ENCODE assay signal across 11 mouse cellular contexts in genomic region chr9:61316442-61316841, GRCm38 (mm10). TPM values are rescaled to one million over a fixed set of nuclear protein-coding genes. Genes with fewer than 3 reads are reported as not detected.
DNase-seq lines count a peak whose midpoint lies in the region; ATAC-seq and TF ChIP-seq lines count a peak whose summit lies in the region.
"Had no signal": no experiment of that assay in that cellular context is flagged by ENCODE, and none has a peak within 500 bp of the region (broad histone marks: within the 10 kb centered on the region; RNA-seq: fewer than 3 reads in every experiment).

No protein-coding gene starts in this region.

- WGBS in forebrain, embryonic 10.5 days, result 8% methylated on average over 4 of the region's 4 CpGs
- WGBS in forebrain, embryonic 16.5 days, result 16% methylated on average over 4 of the region's 4 CpGs
- WGBS in lung, embryonic 16.5 days, result 32% methylated on average over 4 of the region's 4 CpGs
- 76% methylated on average over 4 of the region's 4 CpGs for WGBS in lung, adult 2 months
- 11% methylated on average over 4 of the region's 4 CpGs for WGBS in forebrain, embryonic 15.5 days
- WGBS in midbrain, embryonic 13.5 days, result 7% methylated on average over 4 of the region's 4 CpGs

- H3K4me2 ChIP-seq in forebrain, embryonic 16.5 days (ENCODE audit: low read length), result no peak overlapping the region
- no peak overlapping the region for H3K4me2 ChIP-seq in lung, embryonic 16.5 days (ENCODE audit: low read depth, low read length)
- H3K4me2 ChIP-seq in forebrain, embryonic 15.5 days (replicated peaks), result no peak overlapping the region
- no peak overlapping the region for H3K4me2 ChIP-seq in midbrain, embryonic 13.5 days (replicated peaks)
- H3K4me2 ChIP-seq: liver, embryonic 12.5 days had no signal

- DNase-seq in forebrain, embryonic 10.5 days (ENCODE audit: extremely low spot score, low spot score), result no peak
- no peak for DNase-seq in lung, adult 2 months
- no peak for DNase-seq in thymus, postnatal 14 days
- DNase-seq: kidney, adult 9 months had no signal

- H3K9me3 ChIP-seq in forebrain, embryonic 10.5 days, result no peaks in the 10 kb centered on the region
- no peaks in the 10 kb centered on the region for H3K9me3 ChIP-seq in forebrain, embryonic 16.5 days (ENCODE audit: control insufficient read depth, low read length)
- H3K9me3 ChIP-seq in lung, embryonic 16.5 days (ENCODE audit: control insufficient read depth, low read length), result peaks cover 2% of the 10 kb centered on the region; the same call in 1 of the 2 replicates
- no peaks in the 10 kb centered on the region for H3K9me3 ChIP-seq in forebrain, embryonic 15.5 days
- no peaks in the 10 kb centered on the region for H3K9me3 ChIP-seq in midbrain, embryonic 13.5 days
- H3K9me3 ChIP-seq: heart, embryonic 10.5 days; liver, embryonic 12.5 days had no signal

- peaks cover 97% of the 10 kb centered on the region for H3K27me3 ChIP-seq in forebrain, embryonic 10.5 days (ENCODE audit: poor library complexity, severe bottlenecking)
- peaks cover 2% of the 10 kb centered on the region; the same call in 1 of the 2 replicates for H3K27me3 ChIP-seq in forebrain, embryonic 16.5 days (replicated peaks; ENCODE audit: control insufficient read depth, insufficient read depth, low read length)
- peaks cover 65% of the 10 kb centered on the region for H3K27me3 ChIP-seq in lung, embryonic 16.5 days (ENCODE audit: control insufficient read depth, insufficient read depth, low read depth, low read length)
- H3K27me3 ChIP-seq in forebrain, embryonic 15.5 days, result 0 out of 2 replicates have a peak, but pooled peaks cover 4% of the 10 kb centered on the region
- H3K27me3 ChIP-seq in midbrain, embryonic 13.5 days, result peaks cover 27% of the 10 kb centered on the region

- TF ChIP-seq CTCF in lung, adult 2 months (IDR thresholded peaks at IDR 0.05; ENCODE audit: insufficient read depth, low read length), result no peak

- no peak overlapping the region for H3K9ac ChIP-seq in forebrain, embryonic 16.5 days (replicated peaks; ENCODE audit: low read depth, low read length)
- peak overlapping the region; percentile 28; the same call in 1 of the 2 replicates for H3K9ac ChIP-seq in lung, embryonic 16.5 days (ENCODE audit: low read length)
- H3K9ac ChIP-seq in forebrain, embryonic 15.5 days (replicated peaks), result no peak overlapping the region
- no peak overlapping the region for H3K9ac ChIP-seq in midbrain, embryonic 13.5 days (replicated peaks)
- H3K9ac ChIP-seq: liver, embryonic 12.5 days had no signal

- TF ChIP-seq POLR2A in lung, adult 2 months (IDR thresholded peaks at IDR 0.05; ENCODE audit: borderline replicate concordance, extremely low read depth, low read depth, low read length), result no peak

- no peaks in the 10 kb centered on the region for H3K36me3 ChIP-seq in forebrain, embryonic 10.5 days (replicated peaks)
- H3K36me3 ChIP-seq in forebrain, embryonic 16.5 days (ENCODE audit: control insufficient read depth, insufficient read depth), result no peaks in the 10 kb centered on the region
- H3K36me3 ChIP-seq in lung, embryonic 16.5 days (ENCODE audit: control insufficient read depth, insufficient read depth, low read length), result no peaks in the 10 kb centered on the region
- no peaks in the 10 kb centered on the region for H3K36me3 ChIP-seq in forebrain, embryonic 15.5 days
- no peaks in the 10 kb centered on the region for H3K36me3 ChIP-seq in midbrain, embryonic 13.5 days
- H3K36me3 ChIP-seq: heart, embryonic 10.5 days; liver, embryonic 12.5 days had no signal

- H3K27ac ChIP-seq in forebrain, embryonic 10.5 days, result peak overlapping the region; percentile 59
- H3K27ac ChIP-seq in forebrain, embryonic 16.5 days (ENCODE audit: low read length), result no peak overlapping the region
- peak overlapping the region; percentile 37 for H3K27ac ChIP-seq in lung, embryonic 16.5 days (ENCODE audit: low read length)
- 0 out of 2 replicates have a peak overlapping the region, but pooled peaks have one; percentile 38 for H3K27ac ChIP-seq in forebrain, embryonic 15.5 days (replicated peaks)
- no peak overlapping the region for H3K27ac ChIP-seq in midbrain, embryonic 13.5 days
- H3K27ac ChIP-seq: liver, embryonic 12.5 days had no signal

- peaks cover 60% of the 10 kb centered on the region for H3K4me1 ChIP-seq in forebrain, embryonic 10.5 days
- H3K4me1 ChIP-seq in forebrain, embryonic 16.5 days (replicated peaks; ENCODE audit: control insufficient read depth, insufficient read depth, low read length), result peaks cover 21% of the 10 kb centered on the region
- peaks cover 19% of the 10 kb centered on the region for H3K4me1 ChIP-seq in lung, embryonic 16.5 days (replicated peaks; ENCODE audit: control insufficient read depth, insufficient read depth, low read length)
- peaks cover 7% of the 10 kb centered on the region; the same call in 1 of the 2 replicates for H3K4me1 ChIP-seq in lung, adult 2 months (ENCODE audit: control insufficient read depth, insufficient read depth, low read length)
- peaks cover 37% of the 10 kb centered on the region for H3K4me1 ChIP-seq in forebrain, embryonic 15.5 days
- peaks cover 64% of the 10 kb centered on the region for H3K4me1 ChIP-seq in midbrain, embryonic 13.5 days (replicated peaks)

- no peak for ATAC-seq in forebrain, embryonic 16.5 days
- ATAC-seq in lung, embryonic 16.5 days (ENCODE audit: low read depth), result no peak
- ATAC-seq in forebrain, embryonic 15.5 days (replicated peaks), result no peak
- ATAC-seq in midbrain, embryonic 13.5 days, result peak; percentile 71
- no peak for ATAC-seq in megakaryocyte, adult 5-6 weeks (ENCODE audit: poor library complexity, severe bottlenecking)
- ATAC-seq: liver, embryonic 12.5 days had no signal

- H3K4me3 ChIP-seq in forebrain, embryonic 10.5 days, result no peak overlapping the region
- no peak overlapping the region for H3K4me3 ChIP-seq in forebrain, embryonic 16.5 days (replicated peaks; ENCODE audit: low read length)
- H3K4me3 ChIP-seq in lung, embryonic 16.5 days (ENCODE audit: low read length), result no peak overlapping the region
- no peak overlapping the region for H3K4me3 ChIP-seq in lung, adult 2 months (replicated peaks; ENCODE audit: extremely low read depth, low read depth, low read length)
- no peak overlapping the region for H3K4me3 ChIP-seq in forebrain, embryonic 15.5 days
- no peak overlapping the region for H3K4me3 ChIP-seq in midbrain, embryonic 13.5 days (replicated peaks)
- H3K4me3 ChIP-seq: heart, embryonic 10.5 days; liver, embryonic 12.5 days had no signal

RNA-seq across cellular contexts. Expression of gene Tle3, which starts 55.7 kb away (rescaled TPM):
- 43.4 and 45.6 TPM in 2 replicates for polyA plus RNA-seq in forebrain, embryonic 10.5 days (2016; fragmentation: Nextera tagmentation; extraction: Ambion mirVana)
- 36.8 and 42.5 TPM in 2 replicates for polyA plus RNA-seq in forebrain, embryonic 16.5 days (2015; fragmentation: Nextera tagmentation; extraction: Ambion mirVana)
- polyA plus RNA-seq in lung, embryonic 16.5 days (2015; fragmentation: Nextera tagmentation; extraction: Ambion mirVana), result 23.3 and 23.4 TPM in 2 replicates
- 55.1 and 59.1 TPM in 2 replicates for polyA plus RNA-seq in lung, adult 2 months (2012; rRNA removed)
- 39.9 and 40.9 TPM in 2 replicates for polyA plus RNA-seq in forebrain, embryonic 15.5 days (2015; fragmentation: Nextera tagmentation; extraction: Ambion mirVana)
- 40.7 and 50.8 TPM in 2 replicates for polyA plus RNA-seq in midbrain, embryonic 13.5 days (2015; fragmentation: Nextera tagmentation; extraction: Ambion mirVana)
- 113 and 146 TPM in 2 replicates for total RNA-seq in megakaryocyte, adult 5-6 weeks (2015)
- total RNA-seq in megakaryocyte, adult 5-6 weeks (2017), result 79.4 and 92.9 TPM in 2 replicates

Comparison
In these comparisons a context has a peak if more than half of its experiments do, and no peak if none do; other contexts are left out.
1. H3K27ac ChIP-seq: peak in forebrain, embryonic 10.5 days (single experiment), lung, embryonic 16.5 days (single experiment) and forebrain, embryonic 15.5 days (single experiment); none in forebrain, embryonic 16.5 days (single experiment) and midbrain, embryonic 13.5 days (single experiment).